Mouse (Mus musculus) forebrain, embryonic 13.5 days (tissue): ENCODE results near the gene Fn3k. TPM values are rescaled to one million over a fixed set of nuclear protein-coding genes. Genes with fewer than 3 reads are reported as not detected.

Experiments used
- ATAC-seq: fragments of 200-750 bp; cut with Nextera tagmentation; 2 replicates; pipeline ENCODE4 v1.8.0; 2017
- H3K27ac ChIP-seq: fragments of 300-500 bp; sonication (generic); 2 replicates; pipeline ENCODE4 v1.5.1; 2015; ENCODE audit warnings: inconsistent platforms, mild to moderate bottlenecking, moderate library complexity
- H3K27me3 ChIP-seq: fragments of 300-500 bp; sonication (generic); 2 replicates; pipeline ENCODE4 v1.6.1; 2015; ENCODE audit warnings: mild to moderate bottlenecking, inconsistent platforms
- H3K36me3 ChIP-seq: fragments of 300-500 bp; sonication (generic); 2 replicates; pipeline ENCODE4 v1.6.1; 2015; ENCODE audit warnings: mild to moderate bottlenecking, inconsistent platforms; ENCODE audit not compliant: poor library complexity, severe bottlenecking
- H3K4me1 ChIP-seq: fragments of 300-500 bp; sonication (generic); 2 replicates; pipeline ENCODE4 v1.6.1; 2015; ENCODE audit warnings: inconsistent platforms
- H3K4me2 ChIP-seq: fragments of 300-500 bp; sonication (generic); 2 replicates; pipeline ENCODE4 v1.6.1; 2015; ENCODE audit warnings: inconsistent platforms, mild to moderate bottlenecking, moderate library complexity
- H3K4me3 ChIP-seq: fragments of 300-500 bp; sonication (generic); 2 replicates; pipeline ENCODE4 v1.5.1; 2015; ENCODE audit warnings: mild to moderate bottlenecking, inconsistent platforms
- H3K9ac ChIP-seq: fragments of 300-500 bp; sonication (generic); 2 replicates; pipeline ENCODE4 v1.6.1; 2015; ENCODE audit warnings: mild to moderate bottlenecking, inconsistent platforms
- H3K9me3 ChIP-seq: fragments of 300-500 bp; sonication (generic); replicated peaks from 2 replicates; pipeline ENCODE4 v1.6.1; 2016; ENCODE audit warnings: inconsistent platforms
- WGBS: fragments of 180-500 bp; shearing (Covaris S2); methylation state at CpG from one replicate; pipeline ENCODE4 v1.1.7; 2015; 5-methylcytosine and 5-hydroxymethylcytosine counted together
- polyA plus RNA-seq: library from polyadenylated mRNA; unstranded; fragments of >200 nt; fragmentation: Nextera tagmentation; extraction: Ambion mirVana; gene quantifications from 2 replicates; pipeline ENCODE4 v1.2.1, GENCODE M21; 2015

Gene Fn3k
- 2.3 and 2.5 TPM in 2 replicates for polyA plus RNA-seq

DNA sequence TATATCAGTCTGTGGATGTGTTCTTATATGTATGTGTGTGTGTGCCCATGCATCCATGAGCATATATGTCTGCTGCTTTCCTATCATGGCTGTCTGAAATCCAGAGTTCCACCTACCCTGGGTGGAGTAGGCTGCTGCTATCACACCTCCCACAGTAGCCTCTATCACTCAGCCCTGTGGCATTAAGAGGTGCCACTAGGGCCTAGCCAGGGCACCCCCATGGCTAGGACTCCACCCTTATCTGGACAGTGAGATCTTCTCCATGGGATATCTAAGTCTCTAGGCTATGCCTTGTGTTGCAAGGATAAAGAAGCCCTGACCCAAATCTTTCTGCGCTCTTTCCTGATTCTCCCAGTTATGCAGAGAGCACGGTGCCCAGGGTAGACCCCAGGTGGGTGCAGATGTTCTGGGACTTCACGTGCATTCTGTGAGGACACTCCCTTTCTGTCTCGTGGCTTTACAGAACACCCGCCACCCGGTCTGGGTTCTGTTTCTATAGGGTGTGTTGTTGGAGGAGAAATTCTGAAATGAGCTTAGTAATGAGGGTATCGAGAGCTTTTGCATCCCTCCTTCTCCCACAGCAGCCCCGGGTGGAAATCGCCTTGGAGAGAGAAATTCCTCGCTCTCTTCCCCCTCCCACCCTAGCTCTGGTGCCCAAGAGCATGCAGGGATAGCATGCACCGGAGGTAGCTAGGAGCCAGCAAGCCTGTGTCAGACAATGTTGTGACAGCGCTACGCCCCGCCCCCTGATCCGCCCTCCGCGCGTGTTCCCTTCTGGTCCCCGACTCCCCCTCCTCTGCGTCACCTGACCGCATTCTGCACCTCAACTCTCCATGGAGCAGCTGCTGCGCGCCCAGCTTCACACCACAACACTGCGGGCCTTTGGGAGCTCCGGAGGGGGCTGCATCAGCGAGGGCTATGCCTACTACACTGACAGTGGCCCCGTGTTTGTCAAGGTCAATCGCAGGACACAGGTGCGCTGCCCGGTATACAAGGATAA is at the start of gene Fn3k:
Fn3k (plus strand) TSS at position 758 of the 1,000 bp plus-strand sequence.
- 7% methylated on average over 30 of the region's 30 CpGs for WGBS
- ATAC-seq = peak; percentile 98

DNA sequence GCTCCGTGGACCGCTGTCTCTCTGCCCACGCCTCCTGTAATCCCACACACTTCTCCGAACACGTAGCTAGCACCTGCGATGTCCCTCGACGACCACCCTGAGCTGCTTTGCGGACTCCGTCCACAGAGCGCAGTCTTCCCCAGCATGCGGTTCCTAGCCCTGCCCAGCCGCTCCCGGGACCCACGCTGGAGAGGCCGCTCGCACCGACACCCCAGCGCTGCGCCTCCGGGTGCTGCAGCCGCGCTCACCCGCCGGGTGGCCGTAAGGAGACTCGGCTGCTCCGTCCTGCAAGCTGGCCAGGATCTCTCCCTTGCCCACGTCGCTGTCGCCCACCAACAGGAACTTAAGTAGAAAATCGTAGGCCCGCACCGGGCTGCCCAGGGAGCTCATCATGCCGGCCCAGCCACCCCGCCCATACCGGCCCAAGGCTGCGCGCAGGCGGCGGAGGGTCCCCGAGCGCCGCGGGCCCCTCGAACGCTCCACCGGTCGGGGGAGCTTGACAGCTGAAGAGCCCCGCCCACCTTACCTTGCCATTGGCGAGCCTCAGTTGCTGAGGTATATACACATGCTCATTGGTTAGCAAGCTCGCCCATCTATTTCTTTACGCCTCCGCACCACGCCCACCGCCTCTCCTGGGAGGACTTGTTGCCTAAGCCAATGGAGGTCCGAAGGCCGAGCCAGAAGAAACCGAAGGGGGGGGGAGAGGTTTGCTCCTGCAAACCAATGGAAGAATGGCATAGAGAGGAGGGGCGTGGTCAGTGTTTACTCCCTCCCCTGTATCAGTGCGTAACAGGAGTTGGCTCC is 46.8 kb upstream of the Fn3k start, which contains the start of gene Rab40b:
Rab40b (minus strand) TSS at position 502 of the 804 bp plus-strand sequence.
- H3K4me3 ChIP-seq = peak within 1 kb of the TSS; percentile 50
- WGBS = 2% methylated on average over 61 of the region's 61 CpGs
- peak within 1 kb of the TSS; percentile 83 for H3K4me2 ChIP-seq
- no peaks in the 10 kb centered on the region for H3K36me3 ChIP-seq
- H3K9ac ChIP-seq = peak within 1 kb of the TSS; percentile 66
- no peaks in the 10 kb centered on the region for H3K9me3 ChIP-seq
- peak; percentile 99 for ATAC-seq
- no peak within 1 kb of the TSS for H3K27ac ChIP-seq
- peaks cover 18% of the 10 kb centered on the region for H3K27me3 ChIP-seq
- H3K4me1 ChIP-seq = peaks cover 6% of the 10 kb centered on the region

More for the DNA sequence above, at the start of gene Fn3k:
- Histone ChIP-seq H3K4me2 (peak within 1 kb of the TSS; percentile 77), H3K27me3 (no peaks in the 10 kb centered on the region), H3K9me3 (no peaks in the 10 kb centered on the region), H3K27ac (no peak within 1 kb of the TSS), H3K4me3 (peak within 1 kb of the TSS; percentile 41), H3K4me1 (peaks cover 12% of the 10 kb centered on the region), H3K9ac (peak within 1 kb of the TSS; percentile 61), H3K36me3 (peaks cover 9% of the 10 kb centered on the region)

DNA sequence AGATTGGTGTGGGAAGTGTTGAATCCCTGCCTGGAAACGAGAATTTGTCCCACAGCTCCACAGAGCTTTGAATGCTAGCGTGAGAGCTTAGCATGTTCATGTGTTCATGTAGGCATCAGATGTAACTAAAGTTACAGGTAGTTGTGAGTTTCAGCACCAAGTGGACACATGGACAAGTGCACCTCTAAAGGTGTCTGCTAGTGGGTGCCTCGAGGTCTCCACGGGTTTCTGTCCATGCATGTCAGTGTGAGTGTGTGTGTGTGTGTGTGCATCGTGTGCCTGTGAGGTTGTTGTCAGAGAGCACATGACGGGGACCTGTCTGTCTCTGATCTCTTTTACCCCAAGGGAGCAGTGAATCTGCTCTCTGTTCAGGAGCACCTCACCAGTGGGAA is 46.2 kb upstream of the Fn3k start:
- peaks cover 18% of the 10 kb centered on the region for H3K27me3 ChIP-seq
- no peaks in the 10 kb centered on the region for H3K9me3 ChIP-seq
- ATAC-seq = no peak
- no peak overlapping the region for H3K27ac ChIP-seq
- H3K4me2 ChIP-seq = peak overlapping the region; percentile 83
- 10% methylated on average over 6 of the region's 6 CpGs for WGBS
- H3K9ac ChIP-seq = no peak overlapping the region
- H3K4me3 ChIP-seq = peak overlapping the region; percentile 50
- peaks cover 6% of the 10 kb centered on the region for H3K4me1 ChIP-seq
- H3K36me3 ChIP-seq = no peaks in the 10 kb centered on the region

DNA sequence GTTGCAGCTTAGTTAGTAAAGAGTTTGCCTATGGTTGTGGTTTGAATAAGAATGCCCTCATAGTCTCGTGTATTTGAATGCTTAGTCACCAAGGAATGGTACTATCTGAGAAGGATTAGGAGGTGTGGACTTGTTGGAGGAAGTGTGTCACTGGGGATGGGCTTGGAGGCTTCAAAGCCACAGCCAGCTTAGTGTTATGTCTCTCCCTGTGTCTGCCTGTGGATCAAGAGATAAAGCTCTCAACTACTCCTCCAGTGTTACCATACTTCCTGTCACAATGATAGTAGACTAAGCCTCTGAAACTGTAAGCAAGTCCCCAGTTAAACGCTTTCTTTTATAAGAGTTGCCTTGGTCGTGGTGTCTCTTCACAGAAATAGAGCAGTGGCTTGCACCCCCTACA is 43.9 kb upstream of the Fn3k start:
- no peak overlapping the region for H3K9ac ChIP-seq
- H3K36me3 ChIP-seq = no peaks in the 10 kb centered on the region
- H3K4me1 ChIP-seq = peaks cover 6% of the 10 kb centered on the region
- no peak overlapping the region for H3K4me3 ChIP-seq
- H3K9me3 ChIP-seq = no peaks in the 10 kb centered on the region
- ATAC-seq = no peak
- peaks cover 15% of the 10 kb centered on the region for H3K27me3 ChIP-seq
- 70% methylated on average over 3 of the region's 3 CpGs for WGBS
- H3K4me2 ChIP-seq = no peak overlapping the region
- H3K27ac ChIP-seq = no peak overlapping the region

DNA sequence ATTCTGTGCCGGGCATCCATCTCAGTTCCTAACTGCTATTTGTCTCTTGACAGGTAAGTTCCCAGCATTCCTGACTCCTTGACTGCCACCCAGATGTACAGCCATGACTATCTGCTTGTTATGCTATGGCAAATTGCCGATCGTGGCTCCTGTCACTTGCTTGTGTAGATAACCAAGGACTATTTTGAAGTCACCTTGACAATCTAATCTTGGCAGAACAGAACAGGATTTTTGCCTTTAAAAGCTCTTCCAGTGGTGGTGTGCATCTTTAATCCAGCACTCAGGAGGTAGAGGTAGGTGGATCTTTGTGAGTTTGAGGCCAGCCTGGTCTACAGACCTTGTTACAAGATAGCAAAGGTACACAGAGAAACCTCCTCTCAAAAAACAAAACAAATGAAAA is 42.3 kb upstream of the Fn3k start:
- H3K4me1 ChIP-seq = peaks cover 2% of the 10 kb centered on the region
- no peak for ATAC-seq
- H3K9ac ChIP-seq = no peak overlapping the region
- H3K4me2 ChIP-seq = no peak overlapping the region
- no peak overlapping the region for H3K27ac ChIP-seq
- H3K36me3 ChIP-seq = no peaks in the 10 kb centered on the region
- peaks cover 6% of the 10 kb centered on the region; the same call in 1 of the 2 replicates for H3K27me3 ChIP-seq
- H3K4me3 ChIP-seq = no peak overlapping the region
- WGBS = 95% methylated on average over 3 of the region's 3 CpGs
- no peaks in the 10 kb centered on the region for H3K9me3 ChIP-seq

DNA sequence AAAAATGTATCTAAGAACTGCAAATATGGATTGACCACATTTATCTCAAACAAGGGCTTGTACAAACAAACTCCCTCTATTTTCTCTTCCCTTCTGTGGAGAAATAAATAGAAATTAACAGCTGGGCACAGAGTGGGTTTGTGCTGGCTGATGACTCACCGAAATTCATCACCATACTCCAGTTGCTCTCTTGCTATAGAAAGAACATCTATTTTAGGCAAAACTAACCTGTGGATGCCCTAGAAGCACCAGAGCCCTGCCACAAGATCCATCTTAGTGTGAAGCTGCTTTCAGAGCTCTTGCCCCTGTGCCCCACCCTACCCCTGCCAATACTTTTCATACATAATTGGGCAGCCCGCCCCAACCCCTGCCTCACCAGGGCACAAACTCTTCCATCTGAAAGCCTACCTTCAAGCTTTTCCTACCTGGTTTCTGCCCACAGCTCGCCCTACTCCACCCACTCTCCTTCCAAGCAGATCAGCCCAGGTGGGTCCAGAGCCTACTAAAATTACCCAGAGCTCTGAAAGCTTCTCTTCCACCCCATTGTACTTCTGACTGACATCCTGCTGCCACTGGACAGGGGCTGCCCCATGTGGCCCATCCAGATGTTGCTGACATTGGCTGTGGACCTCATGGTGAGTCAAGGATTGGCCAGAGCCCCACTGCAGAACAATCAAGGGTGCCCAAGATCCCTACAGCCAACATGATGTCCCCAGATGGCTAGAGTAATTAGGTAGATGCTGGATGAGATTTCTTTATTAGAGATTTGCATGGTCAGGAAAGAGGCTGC is 27.2 kb upstream of the Fn3k start:
- Histone ChIP-seq H3K4me1 (0 out of 2 replicates have a peak, but pooled peaks cover 3% of the 10 kb centered on the region), H3K27me3 (no peaks in the 10 kb centered on the region), H3K9me3 (no peaks in the 10 kb centered on the region), H3K36me3 (no peaks in the 10 kb centered on the region), H3K4me3 (no peak overlapping the region), H3K27ac (no peak overlapping the region), H3K9ac (no peak overlapping the region), H3K4me2 (no peak overlapping the region)
- 75% methylated on average over 3 of the region's 3 CpGs for WGBS
- no peak for ATAC-seq

DNA sequence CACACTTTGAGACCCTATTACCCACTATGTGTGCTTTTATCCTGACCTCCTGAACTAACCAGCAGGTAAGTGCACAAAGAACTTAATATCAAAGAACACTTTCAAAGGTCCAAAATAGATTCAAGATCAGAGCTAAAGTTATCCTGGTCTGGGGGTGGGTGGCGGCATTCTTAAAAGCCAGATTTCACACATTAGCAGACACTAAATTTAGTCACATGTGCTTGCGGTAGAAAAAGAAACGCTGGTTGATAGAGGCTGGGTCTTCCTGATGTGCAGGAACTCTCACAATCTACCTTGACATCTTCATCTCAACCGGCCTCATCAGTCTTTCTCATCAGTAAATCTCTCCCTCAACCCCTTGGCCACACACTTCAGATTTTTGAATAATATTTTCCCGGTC is 20.0 kb upstream of the Fn3k start:
- WGBS = 91% methylated on average over 5 of the region's 5 CpGs
- no peak overlapping the region for H3K4me3 ChIP-seq

DNA sequence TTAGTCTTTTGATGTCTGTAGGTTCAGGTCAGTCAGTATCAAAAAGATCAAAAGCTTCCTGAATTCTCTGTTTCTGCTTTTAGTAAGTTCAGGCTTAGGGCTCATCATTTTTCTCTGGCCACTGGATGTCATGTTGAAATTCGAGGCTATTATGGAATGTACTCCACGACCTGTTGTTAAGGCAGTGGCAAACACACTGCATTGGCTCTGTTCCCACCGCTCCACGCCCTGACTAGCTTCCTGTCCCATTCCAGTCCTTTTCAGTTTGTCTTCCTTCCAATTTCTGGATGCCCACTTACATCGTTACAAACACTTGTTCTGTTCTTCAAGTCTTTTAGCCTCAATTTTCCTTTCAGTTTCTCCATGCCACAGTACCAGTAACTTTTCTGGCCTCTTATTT is 19.4 kb upstream of the Fn3k start:
- Histone ChIP-seq H3K4me2 (no peak overlapping the region), H3K36me3 (no peaks in the 10 kb centered on the region), H3K27ac (no peak overlapping the region), H3K4me1 (0 out of 2 replicates have a peak, but pooled peaks cover under 1% of the 10 kb centered on the region), H3K27me3 (no peaks in the 10 kb centered on the region), H3K4me3 (no peak overlapping the region), H3K9ac (no peak overlapping the region), H3K9me3 (no peaks in the 10 kb centered on the region)
- ATAC-seq = no peak
- 79% methylated on average over 5 of the region's 5 CpGs for WGBS

More for the DNA sequence above, 20.0 kb upstream of the Fn3k start:
- Histone ChIP-seq H3K4me2 (no peak overlapping the region), H3K4me1 (no peaks in the 10 kb centered on the region), H3K27ac (no peak overlapping the region), H3K36me3 (no peaks in the 10 kb centered on the region), H3K9ac (no peak overlapping the region), H3K27me3 (no peaks in the 10 kb centered on the region), H3K9me3 (no peaks in the 10 kb centered on the region)
- no peak for ATAC-seq

DNA sequence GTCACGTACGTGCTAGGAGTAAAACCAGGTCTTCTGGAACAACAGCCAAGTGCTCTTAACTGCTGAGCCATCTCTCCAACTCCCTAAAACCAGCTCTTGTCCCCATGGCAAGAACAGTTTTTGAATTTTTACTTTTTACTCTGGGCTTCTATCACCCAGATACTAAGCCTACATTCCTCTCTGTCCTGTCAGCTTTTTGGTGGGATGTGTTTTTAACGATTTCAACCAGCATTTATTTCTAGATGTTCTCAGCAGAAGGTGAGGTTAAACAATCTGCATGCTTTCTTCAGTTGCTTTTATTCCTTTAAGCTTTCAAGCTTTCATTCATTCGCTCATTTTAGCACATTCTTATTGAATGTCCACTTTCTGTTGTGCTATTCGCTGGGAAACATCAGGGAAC is 16.7 kb upstream of the Fn3k start:
- no peaks in the 10 kb centered on the region for H3K9me3 ChIP-seq
- no peak overlapping the region for H3K9ac ChIP-seq
- peaks cover 17% of the 10 kb centered on the region for H3K4me1 ChIP-seq
- no peak overlapping the region for H3K4me2 ChIP-seq
- no peak overlapping the region for H3K4me3 ChIP-seq
- ATAC-seq = no peak
- no peaks in the 10 kb centered on the region for H3K36me3 ChIP-seq
- WGBS = 87% methylated on average over 5 of the region's 5 CpGs
- H3K27me3 ChIP-seq = no peaks in the 10 kb centered on the region
- H3K27ac ChIP-seq = no peak overlapping the region

DNA sequence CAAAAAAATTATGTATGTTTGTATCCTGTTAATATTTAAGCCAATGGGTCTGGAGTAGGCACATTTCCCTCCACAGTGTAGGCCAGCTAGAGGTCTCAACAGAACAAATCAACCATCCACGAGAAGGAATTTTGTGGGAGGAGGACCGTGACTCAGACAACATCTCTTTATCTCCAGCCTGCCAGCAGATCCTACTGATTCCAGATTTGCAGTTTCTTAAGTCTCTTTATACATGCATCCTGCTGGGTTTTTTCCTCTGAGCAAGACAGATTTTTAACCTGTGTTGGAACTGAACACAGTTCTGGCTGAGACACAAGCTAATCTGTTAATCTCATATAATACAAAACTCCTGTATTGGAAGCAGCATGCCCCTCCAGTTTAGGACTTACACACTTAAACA is 15.8 kb upstream of the Fn3k start:
- no peak overlapping the region for H3K4me3 ChIP-seq
- H3K4me2 ChIP-seq = no peak overlapping the region
- H3K9ac ChIP-seq = no peak overlapping the region
- ATAC-seq = no peak
- H3K4me1 ChIP-seq = peaks cover 17% of the 10 kb centered on the region
- no peaks in the 10 kb centered on the region for H3K36me3 ChIP-seq
- no peaks in the 10 kb centered on the region for H3K9me3 ChIP-seq
- H3K27ac ChIP-seq = no peak overlapping the region
- H3K27me3 ChIP-seq = no peaks in the 10 kb centered on the region
- WGBS = 75% methylated on average over 2 of the region's 2 CpGs

DNA sequence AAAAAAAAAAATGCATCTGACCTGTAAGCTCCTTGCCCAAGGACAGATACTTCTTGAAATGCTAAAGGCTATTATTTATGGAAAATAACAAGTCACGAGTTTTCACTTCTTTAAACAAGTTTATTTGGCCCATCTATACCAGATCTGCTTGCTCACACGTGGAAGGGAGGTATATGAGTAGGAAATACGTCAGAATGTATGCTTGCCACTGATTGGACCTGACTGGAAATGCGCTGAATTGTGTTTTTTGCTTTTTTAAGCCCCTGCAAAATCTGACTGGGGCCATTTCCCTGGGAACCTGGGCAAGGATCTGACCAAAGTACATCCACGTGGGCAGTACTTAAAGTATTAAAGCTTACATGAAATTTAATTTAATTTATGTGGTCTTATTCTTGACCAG is 14.3 kb upstream of the Fn3k start:
- H3K27me3 ChIP-seq = no peaks in the 10 kb centered on the region
- WGBS = 58% methylated on average over 5 of the region's 5 CpGs
- peak overlapping the region; percentile 74 for H3K4me3 ChIP-seq
- H3K36me3 ChIP-seq = no peaks in the 10 kb centered on the region
- peaks cover 17% of the 10 kb centered on the region for H3K4me1 ChIP-seq
- no peak for ATAC-seq
- H3K9ac ChIP-seq = no peak overlapping the region; the same call in 1 of the 2 replicates
- H3K27ac ChIP-seq = no peak overlapping the region
- peak overlapping the region; percentile 84 for H3K4me2 ChIP-seq
- H3K9me3 ChIP-seq = no peaks in the 10 kb centered on the region
